Mouse (Mus musculus): Measurements from ENCODE around the gene Dixdc1. TPM values are rescaled to one million over a fixed set of nuclear protein-coding genes. Genes with fewer than 3 reads are reported as not detected.
"Not testable (repeated sequence)": the region's sequence is repeated elsewhere in the genome, so short reads cannot be mapped to it uniquely, and the experiment has no call there.

Gene Dixdc1
- polyA plus RNA-seq, 1 experiment from 2014 or later = 7.5 TPM

- Histone ChIP-seq H3K36me3 (ENCODE audit: insufficient read depth, low read length) (peaks cover 60% of the 10 kb centered on the region), H3K9me3 (replicated peaks; ENCODE audit: low read length) (no peaks in the 10 kb centered on the region), H3K4me3 (replicated peaks; ENCODE audit: low read depth, low read length) (no peak overlapping the region), H3K4me2 (ENCODE audit: low read length) (no peak overlapping the region), H3K9ac (ENCODE audit: low read depth, low read length) (no peak overlapping the region), H3K27me3 (ENCODE audit: insufficient read depth, low read length) (no peaks in the 10 kb centered on the region), H3K27ac (no peak overlapping the region), H3K4me1 (replicated peaks; ENCODE audit: insufficient read depth, low read length) (no peaks in the 10 kb centered on the region)
- ATAC-seq (replicated peaks; ENCODE audit: low FRiP score, low read depth) (no peak), DNase-seq (ENCODE audit: low spot score) (no peak)
- WGBS = 96% methylated on average over 10 of the region's 10 CpGs
- TF ChIP-seq CTCF (IDR thresholded peaks at IDR 0.05; ENCODE audit: low read depth) = no peak
These were observed 88.8 kb downstream of the Dixdc1 start for GRCm38 (mm10) chr9:50650503-50650902.

GRCm38 (mm10) chr9:50646826-50647370, 92.4 kb downstream of the Dixdc1 start:
- Histone ChIP-seq H3K4me3 (replicated peaks; ENCODE audit: low read depth, low read length) (no peak overlapping the region), H3K36me3 (ENCODE audit: insufficient read depth, low read length) (peaks cover 71% of the 10 kb centered on the region), H3K9ac (ENCODE audit: low read depth, low read length) (no peak overlapping the region), H3K4me2 (ENCODE audit: low read length) (no peak overlapping the region), H3K27me3 (ENCODE audit: insufficient read depth, low read length) (no peaks in the 10 kb centered on the region), H3K9me3 (replicated peaks; ENCODE audit: low read length) (no peaks in the 10 kb centered on the region), H3K4me1 (replicated peaks; ENCODE audit: insufficient read depth, low read length) (no peaks in the 10 kb centered on the region), H3K27ac (no peak overlapping the region)
- ATAC-seq (replicated peaks; ENCODE audit: low FRiP score, low read depth) (no peak), DNase-seq (ENCODE audit: low spot score) (no peak)
- 78% methylated on average over 10 of the region's 10 CpGs for WGBS
- no peak for TF ChIP-seq CTCF (IDR thresholded peaks at IDR 0.05; ENCODE audit: low read depth)

GRCm38 (mm10) chr9:50634270-50634669, 105.0 kb downstream of the Dixdc1 start:
- Histone ChIP-seq H3K4me1 (replicated peaks; ENCODE audit: insufficient read depth, low read length) (no peaks in the 10 kb centered on the region), H3K4me3 (replicated peaks; ENCODE audit: low read depth, low read length) (no peak overlapping the region), H3K4me2 (ENCODE audit: low read length) (no peak overlapping the region), H3K27me3 (ENCODE audit: insufficient read depth, low read length) (no peaks in the 10 kb centered on the region), H3K9me3 (replicated peaks; ENCODE audit: low read length) (no peaks in the 10 kb centered on the region), H3K36me3 (ENCODE audit: insufficient read depth, low read length) (peaks cover 20% of the 10 kb centered on the region; the same call in 1 of the 2 replicates), H3K27ac (no peak overlapping the region), H3K9ac (ENCODE audit: low read depth, low read length) (no peak overlapping the region)
- no peak for DNase-seq (ENCODE audit: low spot score)
- no peak for ATAC-seq (replicated peaks; ENCODE audit: low FRiP score, low read depth)
- no peak for TF ChIP-seq CTCF (IDR thresholded peaks at IDR 0.05; ENCODE audit: low read depth)
- 95% methylated on average over 11 of the region's 11 CpGs for WGBS

GRCm38 (mm10) chr9:50633059-50633458, 106.3 kb downstream of the Dixdc1 start:
- no peak overlapping the region for H3K4me2 ChIP-seq (ENCODE audit: low read length)
- no peak overlapping the region for H3K4me3 ChIP-seq (replicated peaks; ENCODE audit: low read depth, low read length)
- 56% methylated on average over 2 of the region's 2 CpGs for WGBS
- H3K27me3 ChIP-seq (ENCODE audit: insufficient read depth, low read length) = no peaks in the 10 kb centered on the region
- ATAC-seq (replicated peaks; ENCODE audit: low FRiP score, low read depth) (no peak), DNase-seq (ENCODE audit: low spot score) (no peak)
- H3K27ac ChIP-seq = no peak overlapping the region
- peak; percentile 37 for TF ChIP-seq CTCF (IDR thresholded peaks at IDR 0.05; ENCODE audit: low read depth)
- H3K36me3 ChIP-seq (ENCODE audit: insufficient read depth, low read length) = 0 out of 2 replicates have a peak, but pooled peaks cover 9% of the 10 kb centered on the region
- H3K4me1 ChIP-seq (replicated peaks; ENCODE audit: insufficient read depth, low read length) = no peaks in the 10 kb centered on the region
- H3K9ac ChIP-seq (ENCODE audit: low read depth, low read length) = no peak overlapping the region
- no peaks in the 10 kb centered on the region for H3K9me3 ChIP-seq (replicated peaks; ENCODE audit: low read length)

DNA sequence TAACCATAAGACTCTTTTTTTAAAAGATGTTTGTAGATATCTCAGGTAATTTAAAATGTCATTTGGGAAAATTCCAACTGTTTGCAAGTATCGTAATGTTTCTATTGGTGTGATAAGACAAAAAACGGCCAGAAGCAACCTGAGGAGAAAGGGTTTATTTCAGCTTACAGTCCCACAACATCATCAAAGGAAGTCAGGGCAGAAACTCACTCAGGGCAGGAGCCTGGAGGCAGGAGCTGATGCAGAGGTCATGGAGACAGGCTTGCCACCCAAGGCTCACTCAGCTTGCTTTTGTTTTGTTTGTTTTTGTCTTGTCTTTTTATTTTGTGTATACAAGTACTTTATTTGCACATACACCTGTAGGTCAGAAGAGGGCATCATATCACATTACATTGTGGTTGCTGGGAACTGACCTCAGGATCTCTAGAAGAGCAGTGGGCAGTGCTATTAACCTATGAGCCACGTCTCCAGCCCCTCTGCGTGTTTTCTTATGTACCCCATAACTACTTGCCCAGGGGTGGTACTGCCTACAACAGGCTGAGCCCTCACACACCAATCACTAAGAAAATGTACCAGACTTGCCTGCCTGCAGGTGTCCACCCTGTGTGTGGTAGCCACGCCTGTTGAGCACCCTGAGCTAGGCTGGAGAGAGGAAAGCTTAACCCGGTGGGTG, 107.2 kb downstream of the Dixdc1 start:
- no peaks in the 10 kb centered on the region for H3K27me3 ChIP-seq (ENCODE audit: insufficient read depth, low read length)

DNA sequence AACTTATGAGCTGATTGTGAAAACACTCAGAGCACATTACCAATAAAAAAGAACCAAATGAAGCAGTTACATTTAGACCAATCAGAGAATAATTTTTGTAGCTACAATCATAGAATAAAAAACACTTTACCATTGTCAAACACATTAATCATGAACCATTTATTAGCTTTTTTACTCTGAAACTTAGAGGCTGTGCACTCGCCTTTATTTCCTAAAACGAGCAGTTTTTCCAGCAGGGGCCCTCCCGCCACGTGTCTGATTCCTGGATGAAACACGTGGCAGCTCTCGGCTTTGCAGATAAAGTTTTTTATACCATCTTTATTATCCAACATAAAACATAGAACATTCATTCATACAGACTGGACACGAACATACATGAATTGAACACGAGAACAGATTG, 108.4 kb downstream of the Dixdc1 start:
- not testable (repeated sequence) for DNase-seq (ENCODE audit: low spot score)

More for the DNA sequence above, 107.2 kb downstream of the Dixdc1 start:
- Histone ChIP-seq H3K9ac (ENCODE audit: low read depth, low read length) (no peak overlapping the region), H3K36me3 (ENCODE audit: insufficient read depth, low read length) (0 out of 2 replicates have a peak, but pooled peaks cover 6% of the 10 kb centered on the region), H3K4me3 (replicated peaks; ENCODE audit: low read depth, low read length) (no peak overlapping the region), H3K9me3 (replicated peaks; ENCODE audit: low read length) (no peaks in the 10 kb centered on the region), H3K4me2 (ENCODE audit: low read length) (no peak overlapping the region), H3K27ac (no peak overlapping the region), H3K4me1 (replicated peaks; ENCODE audit: insufficient read depth, low read length) (no peaks in the 10 kb centered on the region)
- no peak for TF ChIP-seq CTCF (IDR thresholded peaks at IDR 0.05; ENCODE audit: low read depth)
- DNase-seq (ENCODE audit: low spot score) = no peak
- 0 out of 2 replicates have a peak, but pooled peaks have one; percentile 52 for ATAC-seq (replicated peaks; ENCODE audit: low FRiP score, low read depth)
- 77% methylated on average over 6 of the region's 6 CpGs for WGBS

More for the DNA sequence above, 108.4 kb downstream of the Dixdc1 start:
- H3K36me3 ChIP-seq (ENCODE audit: insufficient read depth, low read length); ATAC-seq (replicated peaks; ENCODE audit: low FRiP score, low read depth); H3K9ac ChIP-seq (ENCODE audit: low read depth, low read length); H3K9me3 ChIP-seq (replicated peaks; ENCODE audit: low read length); H3K27me3 ChIP-seq (ENCODE audit: insufficient read depth, low read length); H3K4me3 ChIP-seq (replicated peaks; ENCODE audit: low read depth, low read length); H3K27ac ChIP-seq; H3K4me1 ChIP-seq (replicated peaks; ENCODE audit: insufficient read depth, low read length); H3K4me2 ChIP-seq (ENCODE audit: low read length): not testable (repeated sequence)
- 89% methylated on average over 6 of the region's 8 CpGs for WGBS

Measured in kidney, postnatal 0 days (tissue).